Mouse (Mus musculus): ENCODE data around the gene Slc9a7. TPM values are rescaled to one million over a fixed set of nuclear protein-coding genes. Genes with fewer than 3 reads are reported as not detected.

The Slc9a7 gene
- polyA plus RNA-seq (2015; fragmentation: Nextera tagmentation; extraction: Ambion mirVana) = 0.28 and 0.39 TPM in 2 replicates

GRCm38 (mm10) chrX:20291282-20292039, at the start of gene Slc9a7:
TSS of gene Slc9a7 (minus strand) at chrX:20291807.
- no peaks in the 10 kb centered on the region for H3K36me3 ChIP-seq (ENCODE audit: control insufficient read depth, insufficient read depth, low read length)
- H3K9me3 ChIP-seq (ENCODE audit: control insufficient read depth, low read length) = no peaks in the 10 kb centered on the region
- no peak for TF ChIP-seq EP300 (optimal IDR thresholded peaks at IDR 0.05)
- no peak for TF ChIP-seq CTCF (IDR thresholded peaks at IDR 0.05; ENCODE audit: low read depth)
- peak within 1 kb of the TSS; percentile 46 for H3K4me3 ChIP-seq (ENCODE audit: low read depth, low read length)
- no peaks in the 10 kb centered on the region for H3K4me1 ChIP-seq (replicated peaks; ENCODE audit: control insufficient read depth, insufficient read depth)
- ATAC-seq (ENCODE audit: low FRiP score, low TSS enrichment) = peak; percentile 66
- H3K9ac ChIP-seq (ENCODE audit: low read length) = peak within 1 kb of the TSS; percentile 31; the same call in 1 of the 2 replicates
- WGBS = 15% methylated on average over 44 of the region's 65 CpGs
- H3K4me2 ChIP-seq (replicated peaks; ENCODE audit: low read depth) = peak within 1 kb of the TSS; percentile 69
- no peaks in the 10 kb centered on the region for H3K27me3 ChIP-seq (ENCODE audit: control insufficient read depth, insufficient read depth, low read length)
- DNase-seq (ENCODE audit: low spot score) = peak; percentile 42
- no peak within 1 kb of the TSS for H3K27ac ChIP-seq (replicated peaks)

- 11% methylated on average over 2 of the region's 2 CpGs for WGBS
- DNase-seq (ENCODE audit: low spot score) (peak; percentile 30), ATAC-seq (ENCODE audit: low FRiP score, low TSS enrichment) (no peak)
- Histone ChIP-seq H3K36me3 (ENCODE audit: control insufficient read depth, insufficient read depth, low read length) (no peaks in the 10 kb centered on the region), H3K4me3 (ENCODE audit: low read depth, low read length) (no peak overlapping the region), H3K4me1 (replicated peaks; ENCODE audit: control insufficient read depth, insufficient read depth) (no peaks in the 10 kb centered on the region), H3K4me2 (replicated peaks; ENCODE audit: low read depth) (no peak overlapping the region), H3K9me3 (ENCODE audit: control insufficient read depth, low read length) (no peaks in the 10 kb centered on the region), H3K27ac (replicated peaks) (no peak overlapping the region), H3K27me3 (ENCODE audit: control insufficient read depth, insufficient read depth, low read length) (no peaks in the 10 kb centered on the region), H3K9ac (ENCODE audit: low read length) (no peak overlapping the region)
- peak; percentile 72 for TF ChIP-seq CTCF (IDR thresholded peaks at IDR 0.05; ENCODE audit: low read depth)
- no peak for TF ChIP-seq EP300 (optimal IDR thresholded peaks at IDR 0.05)
These were observed 44.1 kb upstream of the Slc9a7 start for GRCm38 (mm10) chrX:20335722-20336121.

GRCm38 (mm10) chrX:20332756-20333155, 41.1 kb upstream of the Slc9a7 start:
- H3K27ac ChIP-seq (replicated peaks) = no peak overlapping the region
- no peak for ATAC-seq (ENCODE audit: low FRiP score, low TSS enrichment)
- H3K36me3 ChIP-seq (ENCODE audit: control insufficient read depth, insufficient read depth, low read length) = no peaks in the 10 kb centered on the region
- H3K4me1 ChIP-seq (replicated peaks; ENCODE audit: control insufficient read depth, insufficient read depth) = no peaks in the 10 kb centered on the region
- no peak overlapping the region for H3K4me2 ChIP-seq (replicated peaks; ENCODE audit: low read depth)
- no peaks in the 10 kb centered on the region for H3K27me3 ChIP-seq (ENCODE audit: control insufficient read depth, insufficient read depth, low read length)
- WGBS = 53% methylated on average over 1 of the region's 1 CpGs
- H3K4me3 ChIP-seq (ENCODE audit: low read depth, low read length) = no peak overlapping the region
- no peak for DNase-seq (ENCODE audit: low spot score)
- H3K9me3 ChIP-seq (ENCODE audit: control insufficient read depth, low read length) = no peaks in the 10 kb centered on the region
- TF ChIP-seq CTCF (IDR thresholded peaks at IDR 0.05; ENCODE audit: low read depth) = no peak
- no peak for TF ChIP-seq EP300 (optimal IDR thresholded peaks at IDR 0.05)
- H3K9ac ChIP-seq (ENCODE audit: low read length) = no peak overlapping the region

GRCm38 (mm10) chrX:20307215-20307614, 15.6 kb upstream of the Slc9a7 start:
- TF ChIP-seq EP300 (optimal IDR thresholded peaks at IDR 0.05) = no peak
- TF ChIP-seq CTCF (IDR thresholded peaks at IDR 0.05; ENCODE audit: low read depth) = no peak
- H3K36me3 ChIP-seq (ENCODE audit: control insufficient read depth, insufficient read depth, low read length) = no peaks in the 10 kb centered on the region
- WGBS = 33% methylated on average over 3 of the region's 3 CpGs
- ATAC-seq (ENCODE audit: low FRiP score, low TSS enrichment) (no peak), DNase-seq (ENCODE audit: low spot score) (no peak)
- no peak overlapping the region for H3K4me3 ChIP-seq (ENCODE audit: low read depth, low read length)
- H3K9me3 ChIP-seq (ENCODE audit: control insufficient read depth, low read length) = no peaks in the 10 kb centered on the region
- no peak overlapping the region for H3K4me2 ChIP-seq (replicated peaks; ENCODE audit: low read depth)
- H3K4me1 ChIP-seq (replicated peaks; ENCODE audit: control insufficient read depth, insufficient read depth) = no peaks in the 10 kb centered on the region
- no peaks in the 10 kb centered on the region for H3K27me3 ChIP-seq (ENCODE audit: control insufficient read depth, insufficient read depth, low read length)
- no peak overlapping the region for H3K9ac ChIP-seq (ENCODE audit: low read length)
- H3K27ac ChIP-seq (replicated peaks) = no peak overlapping the region

GRCm38 (mm10) chrX:20305941-20306340, 14.3 kb upstream of the Slc9a7 start:
- Histone ChIP-seq H3K27me3 (ENCODE audit: control insufficient read depth, insufficient read depth, low read length) (no peaks in the 10 kb centered on the region), H3K9me3 (ENCODE audit: control insufficient read depth, low read length) (no peaks in the 10 kb centered on the region), H3K4me1 (replicated peaks; ENCODE audit: control insufficient read depth, insufficient read depth) (no peaks in the 10 kb centered on the region), H3K4me3 (ENCODE audit: low read depth, low read length) (no peak overlapping the region), H3K27ac (replicated peaks) (no peak overlapping the region), H3K36me3 (ENCODE audit: control insufficient read depth, insufficient read depth, low read length) (no peaks in the 10 kb centered on the region), H3K4me2 (replicated peaks; ENCODE audit: low read depth) (no peak overlapping the region), H3K9ac (ENCODE audit: low read length) (no peak overlapping the region)
- TF ChIP-seq EP300 (optimal IDR thresholded peaks at IDR 0.05) = no peak
- no peak for TF ChIP-seq CTCF (IDR thresholded peaks at IDR 0.05; ENCODE audit: low read depth)
- no peak for DNase-seq (ENCODE audit: low spot score)
- ATAC-seq (ENCODE audit: low FRiP score, low TSS enrichment) = no peak

- Histone ChIP-seq H3K4me2 (replicated peaks; ENCODE audit: low read depth) (no peak overlapping the region), H3K27me3 (ENCODE audit: control insufficient read depth, insufficient read depth, low read length) (no peaks in the 10 kb centered on the region), H3K4me3 (ENCODE audit: low read depth, low read length) (no peak overlapping the region), H3K27ac (replicated peaks) (no peak overlapping the region), H3K36me3 (ENCODE audit: control insufficient read depth, insufficient read depth, low read length) (no peaks in the 10 kb centered on the region), H3K9me3 (ENCODE audit: control insufficient read depth, low read length) (no peaks in the 10 kb centered on the region), H3K9ac (ENCODE audit: low read length) (no peak overlapping the region), H3K4me1 (replicated peaks; ENCODE audit: control insufficient read depth, insufficient read depth) (no peaks in the 10 kb centered on the region)
- ATAC-seq (ENCODE audit: low FRiP score, low TSS enrichment) (no peak), DNase-seq (ENCODE audit: low spot score) (no peak)
- TF ChIP-seq EP300 (optimal IDR thresholded peaks at IDR 0.05) = no peak
- TF ChIP-seq CTCF (IDR thresholded peaks at IDR 0.05; ENCODE audit: low read depth) = no peak
These were observed 11.7 kb upstream of the Slc9a7 start for GRCm38 (mm10) chrX:20303280-20303679.
